Mouse (Mus musculus): ENCODE measurements around the gene Prss8. TPM values are rescaled to one million over a fixed set of nuclear protein-coding genes. Genes with fewer than 3 reads are reported as not detected.
"Not testable (repeated sequence)": the region's sequence is repeated elsewhere in the genome, so short reads cannot be mapped to it uniquely, and the experiment has no call there.

The Prss8 gene
- polyA plus RNA-seq (2015; fragmentation: Nextera tagmentation; extraction: Ambion mirVana), result 0.54 TPM in 2 replicates

DNA sequence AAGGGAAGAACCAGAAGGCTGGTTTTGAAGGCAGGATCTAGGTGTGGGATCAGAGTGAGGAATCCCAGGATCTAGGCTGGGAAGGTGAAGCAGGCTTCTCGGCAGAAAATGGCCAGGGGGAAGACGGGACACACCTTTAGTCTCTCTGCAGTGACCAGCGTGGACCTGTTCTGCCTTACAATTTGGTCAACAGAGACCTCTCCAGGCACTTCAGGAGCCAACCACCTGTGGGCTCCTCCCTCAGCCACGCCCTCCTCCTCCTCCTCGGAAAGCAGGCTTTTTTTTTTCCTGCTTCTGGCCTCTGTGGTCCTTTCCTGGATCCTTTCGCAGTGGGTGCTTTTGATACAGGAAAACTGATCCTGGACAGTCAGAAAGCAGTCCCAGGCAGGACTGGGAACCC lies at the start of gene Prss8:
Gene Prss8, minus strand, starts transcription at position 182 of the 400 bp plus-strand sequence.
- no peak within 1 kb of the TSS for H3K4me2 ChIP-seq
- no peak within 1 kb of the TSS for H3K4me3 ChIP-seq
- no peak for ATAC-seq (ENCODE audit: low FRiP score, low read depth)
- H3K9me3 ChIP-seq, result no peaks in the 10 kb centered on the region
- peaks cover 7% of the 10 kb centered on the region for H3K36me3 ChIP-seq
- 7% methylated on average over 6 of the region's 6 CpGs for WGBS
- H3K9ac ChIP-seq, result no peak within 1 kb of the TSS
- H3K27me3 ChIP-seq, result peaks cover 15% of the 10 kb centered on the region
- no peak within 1 kb of the TSS for H3K27ac ChIP-seq (replicated peaks)
- H3K4me1 ChIP-seq (replicated peaks), result peaks cover 11% of the 10 kb centered on the region

DNA sequence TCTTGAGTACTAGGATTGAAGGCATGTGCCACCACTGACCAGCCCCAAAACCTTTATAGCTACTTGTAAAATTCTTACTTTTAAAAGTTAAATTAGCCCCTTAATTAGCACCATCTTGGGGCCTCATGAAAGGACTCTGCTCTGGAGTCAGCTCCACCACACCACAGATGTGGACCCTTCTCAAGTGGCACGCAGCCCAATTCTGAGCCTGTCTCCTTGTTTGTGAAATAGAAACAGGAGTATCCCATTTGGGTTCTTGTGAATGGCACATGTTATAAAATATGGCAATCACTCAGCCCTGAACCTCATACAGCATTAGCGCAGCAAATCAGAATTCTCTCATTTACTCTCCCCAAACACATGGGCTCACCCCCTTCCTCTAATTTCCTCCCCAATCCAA lies 49.0 kb upstream of the Prss8 start:
- H3K9ac ChIP-seq, result no peak overlapping the region
- no peak for ATAC-seq (ENCODE audit: low FRiP score, low read depth)
- H3K27ac ChIP-seq (replicated peaks), result no peak overlapping the region
- WGBS, result 99% methylated on average over 2 of the region's 2 CpGs
- H3K4me2 ChIP-seq, result no peak overlapping the region
- no peaks in the 10 kb centered on the region for H3K4me1 ChIP-seq (replicated peaks)
- H3K9me3 ChIP-seq, result no peaks in the 10 kb centered on the region
- H3K4me3 ChIP-seq, result no peak overlapping the region
- no peaks in the 10 kb centered on the region for H3K27me3 ChIP-seq
- peaks cover 95% of the 10 kb centered on the region for H3K36me3 ChIP-seq

DNA sequence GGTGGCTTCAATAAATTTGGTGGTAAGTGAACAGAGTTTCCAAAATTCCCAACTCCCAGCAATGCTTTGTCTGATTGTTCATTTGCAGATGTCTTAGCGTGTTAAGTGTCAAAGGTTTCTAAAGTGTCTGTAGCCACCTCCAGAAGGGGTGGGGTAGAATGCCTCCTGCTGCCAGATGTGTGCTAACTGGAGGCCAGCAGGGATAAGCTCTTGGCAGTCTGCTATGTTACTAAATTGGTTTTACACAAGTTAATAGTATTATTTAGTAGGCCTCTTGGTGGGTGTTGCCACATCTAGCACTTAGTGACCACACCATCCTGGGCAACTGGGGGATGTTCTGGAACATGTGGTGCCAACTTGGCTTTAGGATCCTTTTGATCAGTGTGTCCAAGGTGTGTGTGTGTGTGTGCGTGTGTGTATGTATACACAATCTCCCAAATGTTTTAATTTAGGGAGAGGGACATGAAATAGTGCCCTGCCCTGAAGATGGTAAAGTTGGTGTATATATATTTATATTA lies 44.6 kb upstream of the Prss8 start:
- no peak for ATAC-seq (ENCODE audit: low FRiP score, low read depth)
- Histone ChIP-seq H3K9me3 (no peaks in the 10 kb centered on the region), H3K4me2 (no peak overlapping the region), H3K4me3 (no peak overlapping the region), H3K27me3 (no peaks in the 10 kb centered on the region), H3K27ac (replicated peaks) (no peak overlapping the region), H3K36me3 (peaks cover 92% of the 10 kb centered on the region), H3K4me1 (replicated peaks) (peaks cover 7% of the 10 kb centered on the region), H3K9ac (no peak overlapping the region)
- WGBS, result 83% methylated on average over 2 of the region's 2 CpGs

DNA sequence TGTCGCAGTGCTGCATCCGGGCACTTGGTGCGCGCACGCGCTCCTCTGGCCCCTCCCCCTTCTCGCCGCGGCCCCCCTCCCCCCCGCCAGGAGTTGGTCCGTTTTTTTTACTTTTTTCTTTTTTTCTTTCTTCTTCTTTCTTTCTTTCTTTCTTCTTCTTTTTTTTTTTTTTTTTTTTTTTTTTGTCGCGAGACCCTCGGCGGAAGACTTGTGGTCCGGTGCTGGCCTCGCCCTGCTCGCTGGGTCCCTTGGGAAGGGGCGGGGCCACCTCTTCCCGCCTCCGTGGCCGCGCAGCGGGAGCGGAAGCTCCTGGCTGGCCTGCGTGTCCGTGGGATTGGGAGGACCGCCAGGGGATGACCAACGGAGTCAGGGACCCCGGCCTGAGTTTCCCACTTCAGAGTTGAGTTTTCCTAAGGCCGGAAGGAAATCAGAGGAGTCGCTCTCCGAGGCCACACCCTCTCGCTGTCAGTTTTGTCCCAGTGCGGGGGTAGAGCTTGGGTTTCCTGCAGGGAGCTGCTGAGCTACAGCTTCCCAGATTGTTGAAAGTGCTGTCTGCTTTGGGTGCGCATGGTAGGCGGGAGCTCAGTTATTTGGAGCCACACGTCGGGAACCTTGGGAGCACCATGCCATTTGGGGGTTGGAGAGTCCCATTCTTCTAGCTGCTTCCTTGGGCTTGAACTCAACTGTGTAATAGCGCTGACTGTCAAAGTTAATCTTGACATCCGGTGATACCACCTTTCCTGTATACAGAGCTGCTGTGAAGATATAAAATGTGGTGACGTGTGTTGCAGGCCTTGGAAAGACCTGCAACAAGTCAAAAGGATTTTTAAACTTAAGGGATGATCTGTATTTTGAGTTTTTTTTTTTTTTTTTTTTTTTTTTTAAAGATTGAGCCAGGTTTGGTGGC lies 38.3 kb upstream of the Prss8 start:
- Histone ChIP-seq H3K4me1 (replicated peaks) (peaks cover 25% of the 10 kb centered on the region), H3K4me3 (peak overlapping the region; percentile 99), H3K9ac (peak overlapping the region; percentile 100), H3K36me3 (peaks cover 33% of the 10 kb centered on the region), H3K27ac (replicated peaks) (peak overlapping the region; percentile 99), H3K4me2 (peak overlapping the region; percentile 78), H3K27me3 (no peaks in the 10 kb centered on the region), H3K9me3 (no peaks in the 10 kb centered on the region)
- ATAC-seq (ENCODE audit: low FRiP score, low read depth), result 0 out of 2 replicates have a peak, but pooled peaks have one; percentile 40
- WGBS, result under 1% methylated on average over 42 of the region's 42 CpGs

DNA sequence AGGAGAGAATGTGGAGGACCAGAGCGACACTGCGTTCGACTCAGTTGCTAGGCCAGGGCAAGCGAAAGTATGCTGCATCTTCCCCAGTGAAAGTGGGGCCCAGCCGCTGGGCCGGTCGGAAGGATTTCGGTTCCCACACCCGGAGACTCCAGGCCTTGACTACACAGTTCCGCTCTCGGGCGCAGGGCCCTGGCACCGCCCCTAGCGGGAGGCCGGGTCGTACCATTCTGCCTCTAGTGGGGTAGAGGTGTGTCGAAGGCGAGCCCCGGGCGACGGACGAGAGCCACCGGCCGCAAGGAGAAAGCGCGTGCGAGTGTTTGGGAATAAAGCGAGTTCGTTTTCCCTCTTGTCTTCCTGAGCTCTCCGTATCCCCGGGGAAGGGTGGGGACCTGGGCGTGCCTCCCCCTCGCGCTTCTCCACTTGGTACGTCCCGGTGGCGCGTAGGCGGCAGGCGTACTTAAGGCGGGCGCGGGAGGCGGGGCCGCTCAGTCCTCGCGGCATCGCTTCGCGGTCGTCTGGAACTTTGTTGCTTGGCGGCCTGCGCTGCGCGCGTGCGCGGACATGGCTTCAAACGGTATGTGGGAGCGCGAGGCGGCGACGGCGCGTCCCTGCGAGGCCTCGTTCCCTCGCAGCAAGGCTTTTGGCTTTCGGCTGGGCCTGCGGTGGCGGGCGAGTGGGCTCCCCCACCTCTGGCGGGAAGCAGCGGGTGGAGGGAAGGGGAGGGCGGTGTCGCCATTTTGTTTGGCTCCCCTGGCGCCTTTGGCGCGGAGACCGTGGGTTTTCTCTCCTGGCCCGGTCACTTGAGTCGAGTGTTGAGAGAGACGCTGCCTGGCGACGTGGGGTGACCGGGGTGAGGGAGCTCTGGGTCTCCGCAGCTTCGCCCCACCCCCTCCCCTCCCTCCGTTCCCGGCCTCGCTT lies 37.4 kb upstream of the Prss8 start, which contains the start of gene Fus:
Gene Fus, plus strand, starts transcription at position 454 of the 918 bp plus-strand sequence.
- Histone ChIP-seq H3K4me1 (replicated peaks) (peaks cover 25% of the 10 kb centered on the region), H3K9ac (peak within 1 kb of the TSS; percentile 100), H3K4me2 (peak within 1 kb of the TSS; percentile 78), H3K9me3 (no peaks in the 10 kb centered on the region), H3K36me3 (peaks cover 24% of the 10 kb centered on the region), H3K27me3 (no peaks in the 10 kb centered on the region), H3K4me3 (peak within 1 kb of the TSS; percentile 99), H3K27ac (replicated peaks) (peak within 1 kb of the TSS; percentile 99)
- peak; percentile 95 for ATAC-seq (ENCODE audit: low FRiP score, low read depth)
- under 1% methylated on average over 86 of the region's 92 CpGs for WGBS

DNA sequence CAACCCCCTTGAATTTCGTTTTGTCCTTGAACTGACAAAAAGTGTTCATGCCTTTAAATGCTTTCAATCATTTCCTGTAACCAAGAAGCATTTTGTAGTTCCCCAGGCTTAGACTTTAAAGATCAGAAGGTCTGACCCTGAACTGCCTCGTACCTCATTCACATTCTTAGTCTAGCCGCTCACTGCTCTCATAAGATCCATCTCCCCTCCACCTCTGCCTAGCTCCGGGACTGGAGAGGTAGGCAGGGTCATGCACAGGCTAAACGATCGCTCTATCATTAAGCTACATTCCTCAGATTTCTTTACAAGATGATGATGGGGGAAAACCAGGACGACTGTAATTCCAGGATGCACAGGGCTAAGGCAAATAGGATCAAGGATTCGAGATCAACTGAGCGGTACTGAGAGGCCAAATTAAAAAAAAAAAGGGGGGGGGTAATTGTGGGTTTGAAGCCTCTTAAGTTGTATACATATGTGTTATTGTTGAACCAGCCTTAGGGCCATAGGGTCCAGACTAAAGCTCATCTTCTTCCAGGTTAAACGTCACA lies 36.5 kb upstream of the Prss8 start:
- Histone ChIP-seq H3K4me3 (peak overlapping the region; percentile 99), H3K9ac (peak overlapping the region; percentile 100), H3K36me3 (peaks cover 16% of the 10 kb centered on the region), H3K9me3 (no peaks in the 10 kb centered on the region), H3K4me2 (peak overlapping the region; percentile 69), H3K27ac (replicated peaks) (peak overlapping the region; percentile 99), H3K4me1 (replicated peaks) (peaks cover 25% of the 10 kb centered on the region), H3K27me3 (no peaks in the 10 kb centered on the region)
- 11% methylated on average over 10 of the region's 10 CpGs for WGBS
- ATAC-seq (ENCODE audit: low FRiP score, low read depth), result peak; percentile 21

DNA sequence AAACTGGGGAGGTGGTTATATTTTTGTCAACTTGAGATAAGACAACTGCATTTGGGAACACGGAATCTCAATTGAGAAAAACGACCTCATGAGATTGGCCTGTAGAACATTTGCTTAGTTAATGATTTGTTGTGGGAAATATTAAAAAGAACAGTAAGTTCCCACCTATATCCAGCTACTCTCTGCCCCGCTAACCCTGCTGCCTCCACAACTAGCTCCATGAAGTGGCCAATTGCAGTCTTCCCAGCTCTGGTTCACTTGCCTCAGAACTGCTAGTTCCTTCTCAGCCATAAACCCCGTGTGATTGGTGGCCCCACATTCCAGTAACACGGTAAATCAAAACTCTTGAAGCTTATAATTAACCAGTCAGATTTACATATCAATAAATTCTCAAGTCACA lies 29.5 kb upstream of the Prss8 start:
- Histone ChIP-seq H3K9me3 (no peaks in the 10 kb centered on the region), H3K4me3 (no peak overlapping the region), H3K4me2 (no peak overlapping the region), H3K36me3 (no peaks in the 10 kb centered on the region), H3K27me3 (no peaks in the 10 kb centered on the region), H3K9ac (no peak overlapping the region), H3K4me1 (replicated peaks) (no peaks in the 10 kb centered on the region), H3K27ac (replicated peaks) (no peak overlapping the region)
- ATAC-seq (ENCODE audit: low FRiP score, low read depth), result no peak
- WGBS, result 66% methylated on average over 5 of the region's 5 CpGs

DNA sequence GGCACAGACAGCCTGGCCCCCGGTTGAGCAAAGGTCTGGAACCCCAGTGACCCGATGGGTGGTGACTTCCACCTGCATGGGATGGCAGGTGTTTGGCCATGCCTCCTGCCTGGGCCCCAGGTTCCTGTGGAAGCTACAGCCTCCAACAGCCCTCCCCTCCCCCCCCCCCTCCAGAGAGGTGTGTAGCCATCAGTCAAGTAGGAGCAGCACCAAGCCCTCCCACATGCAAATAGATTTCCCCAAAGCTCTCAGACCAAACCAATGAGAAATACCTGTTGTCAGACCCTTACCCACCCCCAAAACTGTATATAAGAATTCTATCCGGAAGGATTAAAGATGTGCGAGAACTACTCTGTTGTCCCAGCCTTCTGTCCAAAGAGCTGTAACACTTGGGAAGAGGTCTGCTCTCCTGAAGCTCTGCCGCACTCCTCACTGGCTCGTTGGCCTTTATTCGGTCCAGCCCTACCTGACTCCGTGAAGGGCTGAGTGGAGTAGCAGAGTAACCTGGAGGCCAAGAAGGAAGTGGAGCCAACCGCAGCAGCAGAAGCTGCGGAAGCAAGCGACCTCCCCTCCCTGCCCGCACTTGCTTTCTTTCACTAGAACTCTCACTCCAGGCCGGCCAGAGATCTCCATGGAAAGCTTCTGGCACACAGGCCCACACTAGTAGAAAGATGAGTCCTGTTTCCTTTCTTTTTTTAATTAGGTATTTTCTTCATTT lies 23.1 kb upstream of the Prss8 start:
- no peaks in the 10 kb centered on the region for H3K9me3 ChIP-seq
- no peaks in the 10 kb centered on the region for H3K36me3 ChIP-seq
- no peak overlapping the region for H3K4me2 ChIP-seq
- H3K4me1 ChIP-seq (replicated peaks), result no peaks in the 10 kb centered on the region
- no peak overlapping the region for H3K4me3 ChIP-seq
- ATAC-seq (ENCODE audit: low FRiP score, low read depth), result no peak
- no peak overlapping the region for H3K9ac ChIP-seq
- no peaks in the 10 kb centered on the region for H3K27me3 ChIP-seq
- H3K27ac ChIP-seq (replicated peaks), result no peak overlapping the region
- 44% methylated on average over 13 of the region's 13 CpGs for WGBS

DNA sequence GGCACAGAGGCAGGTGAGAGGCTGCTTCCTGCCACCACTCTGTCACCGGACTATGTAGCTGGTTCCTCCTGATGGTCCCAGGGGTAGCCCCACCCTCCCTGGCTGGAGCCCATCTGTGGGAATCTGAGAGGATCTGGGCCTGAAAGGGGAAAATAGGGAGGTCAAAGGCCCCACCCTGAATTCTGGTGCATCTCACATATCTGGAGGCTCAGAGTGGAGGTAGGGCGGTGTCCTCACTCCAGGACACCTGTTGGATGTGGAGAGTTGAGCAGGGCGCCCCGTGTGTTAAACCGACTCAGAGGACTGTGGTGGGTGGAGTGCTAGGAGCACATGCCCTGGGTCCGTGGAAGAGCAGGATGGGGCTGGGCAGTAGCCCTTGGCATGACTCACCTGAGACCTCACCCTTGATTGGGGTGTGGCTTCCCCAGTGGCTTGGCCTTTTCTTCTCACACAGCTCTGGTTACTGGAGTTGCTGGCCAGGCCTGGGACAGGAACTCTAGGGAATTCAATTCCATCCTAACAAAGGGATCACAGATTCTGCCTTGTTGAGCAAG lies 16.6 kb upstream of the Prss8 start, which contains the start of gene Prss36:
Gene Prss36, minus strand, starts transcription at position 256 of the 554 bp plus-strand sequence.
- Histone ChIP-seq H3K36me3 (no peaks in the 10 kb centered on the region), H3K27me3 (peaks cover 24% of the 10 kb centered on the region; the same call in 1 of the 2 replicates), H3K9me3 (no peaks in the 10 kb centered on the region), H3K4me2 (no peak within 1 kb of the TSS), H3K9ac (no peak within 1 kb of the TSS), H3K27ac (replicated peaks) (no peak within 1 kb of the TSS), H3K4me3 (no peak within 1 kb of the TSS), H3K4me1 (replicated peaks) (no peaks in the 10 kb centered on the region)
- WGBS, result 82% methylated on average over 6 of the region's 6 CpGs
- ATAC-seq (ENCODE audit: low FRiP score, low read depth), result no peak

DNA sequence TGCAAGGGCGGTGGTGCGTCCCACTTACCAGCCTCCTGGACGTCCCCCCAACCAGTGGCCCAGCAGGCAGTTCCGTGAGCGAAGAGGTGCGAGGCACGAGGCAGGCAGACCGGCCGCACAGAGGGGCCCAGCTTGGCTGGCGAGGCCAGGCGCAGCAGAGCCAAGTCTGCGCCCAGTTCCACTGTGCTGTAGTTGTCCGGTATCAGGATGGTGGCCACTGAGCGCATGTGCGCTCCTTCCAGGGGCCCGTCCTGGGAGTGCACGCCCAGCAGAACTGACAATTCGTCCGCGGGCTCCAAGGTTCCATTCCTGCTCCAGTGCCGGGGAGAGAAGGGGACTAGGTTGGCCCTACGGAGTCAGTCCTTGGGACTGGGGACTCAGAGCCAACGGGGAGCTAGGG lies 14.7 kb upstream of the Prss8 start:
- no peaks in the 10 kb centered on the region for H3K36me3 ChIP-seq
- no peak for ATAC-seq (ENCODE audit: low FRiP score, low read depth)
- no peak overlapping the region for H3K27ac ChIP-seq (replicated peaks)
- H3K4me3 ChIP-seq, result no peak overlapping the region
- no peaks in the 10 kb centered on the region for H3K4me1 ChIP-seq (replicated peaks)
- H3K4me2 ChIP-seq, result no peak overlapping the region
- WGBS, result 11% methylated on average over 23 of the region's 23 CpGs
- peaks cover 24% of the 10 kb centered on the region; the same call in 1 of the 2 replicates for H3K27me3 ChIP-seq
- no peaks in the 10 kb centered on the region for H3K9me3 ChIP-seq
- H3K9ac ChIP-seq, result no peak overlapping the region

DNA sequence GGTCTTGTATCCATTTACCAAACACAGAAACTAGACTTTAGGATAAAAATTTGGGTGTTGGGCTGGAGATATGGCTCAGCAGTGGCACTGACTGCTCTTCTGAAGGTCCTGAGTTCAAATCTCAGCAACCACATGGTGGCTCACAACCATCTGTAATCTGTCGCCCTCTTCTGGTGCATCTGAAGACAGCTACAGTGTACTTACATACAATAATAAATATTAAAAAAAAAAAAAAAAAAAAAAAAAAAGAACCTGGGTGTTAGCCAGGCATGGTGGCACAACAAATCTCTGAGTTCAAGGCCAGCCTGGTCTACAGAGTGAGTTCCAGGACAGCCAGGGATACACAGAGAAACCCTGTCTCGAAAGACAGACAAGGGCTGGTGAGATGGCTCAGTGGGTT lies 12.2 kb upstream of the Prss8 start:
- not testable (repeated sequence) for H3K4me1 ChIP-seq (replicated peaks); H3K9me3 ChIP-seq; H3K4me3 ChIP-seq; H3K27ac ChIP-seq (replicated peaks); H3K36me3 ChIP-seq; H3K9ac ChIP-seq; ATAC-seq (ENCODE audit: low FRiP score, low read depth); H3K4me2 ChIP-seq
- H3K27me3 ChIP-seq, result peaks cover 24% of the 10 kb centered on the region; the same call in 1 of the 2 replicates
- 48% methylated on average over 2 of the region's 2 CpGs for WGBS

Measured in hindbrain, embryonic 15.5 days (tissue).